Mouse (Mus musculus) spleen, adult 2 months (tissue): ENCODE data around the gene Gm11983. TPM values are rescaled to one million over a fixed set of nuclear protein-coding genes. Genes with fewer than 3 reads are reported as not detected.

Source experiments
- DNase-seq, 2 experiments: peaks; one replicate each; pipeline versions ENCODE4 v3.0.0 to v3.0.0-alpha.2; 2012 to 2021; ENCODE audit warnings: low spot score in 2 of 2, low read depth in 1 of 2
- H3K27ac ChIP-seq: fragments of 200-500 bp; 2 replicates; pipeline ENCODE4 v1.5.1; 2012; ENCODE audit warnings: low read length, inconsistent platforms; ENCODE audit not compliant: insufficient read depth
- H3K27me3 ChIP-seq: fragments of 200-500 bp; 2 replicates; pipeline ENCODE4 v1.6.1; 2012; ENCODE audit warnings: mild to moderate bottlenecking, moderate library complexity, low read length, inconsistent platforms; ENCODE audit not compliant: control insufficient read depth, insufficient read depth
- H3K36me3 ChIP-seq: fragments of 200-500 bp; 2 replicates; pipeline ENCODE4 v1.6.1; 2012; ENCODE audit warnings: mild to moderate bottlenecking, low read length, inconsistent platforms; ENCODE audit not compliant: control insufficient read depth, insufficient read depth
- H3K4me1 ChIP-seq: fragments of 200-500 bp; 2 replicates; pipeline ENCODE4 v1.6.1; 2011; ENCODE audit warnings: inconsistent platforms; ENCODE audit not compliant: control insufficient read depth, insufficient read depth, insufficient read length
- H3K4me3 ChIP-seq: fragments of 200-500 bp; 2 replicates; pipeline ENCODE4 v1.5.1; 2011; ENCODE audit warnings: mild to moderate bottlenecking, inconsistent platforms; ENCODE audit not compliant: insufficient read depth, insufficient read length; ENCODE audit errors: extremely low read depth
- CTCF ChIP-seq: fragments of 200-500 bp; IDR thresholded peaks from 2 replicates; pipeline ENCODE4 v1.5.1; 2011; ENCODE audit warnings: mild to moderate bottlenecking, inconsistent platforms; ENCODE audit not compliant: insufficient read depth, insufficient read length, insufficient replicate concordance; ENCODE audit errors: extremely low read depth
- POLR2A ChIP-seq: fragments of 200-500 bp; IDR thresholded peaks from 2 replicates; pipeline ENCODE4 v1.6.1; 2011; ENCODE audit warnings: low read depth, low read length, inconsistent platforms
- WGBS: fragments of 180-500 bp; shearing (Covaris S2); methylation state at CpG from one replicate; pipeline ENCODE4 v1.1.7; 2018; 5-methylcytosine and 5-hydroxymethylcytosine counted together
- polyA plus RNA-seq: library from polyadenylated mRNA; depleted of rRNA; stranded (reverse); fragments of >200 nt; gene quantifications from 2 replicates; pipeline ENCODE4 v1.2.3, GENCODE M21; 2012; rRNA removed

Gm11983 gene
- polyA plus RNA-seq, 1 experiment, result not detected

DNA sequence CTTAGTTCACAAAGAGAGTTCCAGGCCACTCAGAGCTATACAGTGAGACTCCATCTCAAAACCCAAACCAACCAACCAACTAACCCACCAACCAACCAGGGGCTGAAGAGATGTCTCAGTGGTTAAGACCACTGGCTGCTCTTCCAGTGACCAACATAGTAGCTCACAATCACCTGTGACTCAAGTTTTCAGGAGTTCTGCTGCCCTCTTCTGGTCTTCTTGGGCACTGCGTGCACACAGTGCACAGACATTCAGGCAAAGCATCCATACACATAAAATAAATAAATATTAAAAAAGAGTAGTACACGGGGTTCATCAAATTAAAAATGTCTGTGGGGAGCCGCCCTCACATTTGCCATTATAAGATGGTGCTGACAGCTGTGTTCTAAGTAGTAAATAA lies 46.8 kb downstream of the Gm11983 start:
- Histone ChIP-seq H3K4me3 (no peak overlapping the region), H3K27me3 (no peaks in the 10 kb centered on the region), H3K4me1 (no peaks in the 10 kb centered on the region), H3K27ac (no peak overlapping the region), H3K36me3 (no peaks in the 10 kb centered on the region)
- TF ChIP-seq POLR2A (no peak), CTCF (peak; percentile 3; the same call in 1 of the 2 replicates)
- peak in 1 of 2 experiments; percentile 7 for DNase-seq
- 91% methylated on average over 3 of the region's 3 CpGs for WGBS

Other genes with a start within 250 kb of the Gm11983 start
- 0.37 and 0.60 TPM in 2 replicates for gene Nacad, start 231.6 kb downstream of the Gm11983 start, polyA plus RNA-seq
- gene Tbrg4, start 211.6 kb downstream of the Gm11983 start, polyA plus RNA-seq, result 88.6 and 125 TPM in 2 replicates
- gene Wap, start 199.0 kb downstream of the Gm11983 start, polyA plus RNA-seq, result not detected in 2 replicates
- 2.4 and 13.7 TPM in 2 replicates for gene Ramp3, start 179.1 kb downstream of the Gm11983 start, polyA plus RNA-seq
- gene Adcy1, start 225.8 kb upstream of the Gm11983 start, polyA plus RNA-seq, result 1.2 and 3.0 TPM in 2 replicates